Mouse (Mus musculus) stomach, postnatal 0 days (tissue): Measurements from ENCODE around the gene Ccdc146. TPM values are rescaled to one million over a fixed set of nuclear protein-coding genes. Genes with fewer than 3 reads are reported as not detected.

Experiments
- ATAC-seq: fragments of 200-750 bp; cut with Nextera tagmentation; 2 replicates; pipeline ENCODE4 v1.8.0; 2017; ENCODE audit not compliant: low FRiP score, low TSS enrichment
- DNase-seq: peaks from one replicate; pipeline ENCODE4 v3.0.0-alpha.2; 2016; ENCODE audit warnings: low spot score
- H3K27ac ChIP-seq: fragments of 300-500 bp; sonication (generic); replicated peaks from 2 replicates; pipeline ENCODE4 v1.5.1; 2014; ENCODE audit warnings: mild to moderate bottlenecking, control low read depth
- H3K27me3 ChIP-seq: fragments of 300-500 bp; sonication (generic); 2 replicates; pipeline ENCODE4 v1.6.1; 2014; ENCODE audit warnings: low read length; ENCODE audit not compliant: control insufficient read depth, insufficient read depth
- H3K36me3 ChIP-seq: fragments of 300-500 bp; sonication (generic); 2 replicates; pipeline ENCODE4 v1.6.1; 2014; ENCODE audit warnings: low read length, mixed read lengths; ENCODE audit not compliant: control insufficient read depth, insufficient read depth
- H3K4me1 ChIP-seq: fragments of 300-500 bp; sonication (generic); replicated peaks from 2 replicates; pipeline ENCODE4 v1.6.1; 2014; ENCODE audit warnings: antibody characterized with exemption; ENCODE audit not compliant: control insufficient read depth, insufficient read depth
- H3K4me2 ChIP-seq: fragments of 300-500 bp; sonication (generic); replicated peaks from 2 replicates; pipeline ENCODE4 v1.6.1; 2014; ENCODE audit warnings: low read depth, mild to moderate bottlenecking, control low read depth, moderate library complexity
- H3K4me3 ChIP-seq: fragments of 300-500 bp; sonication (generic); 2 replicates; pipeline ENCODE4 v1.5.1; 2014; ENCODE audit warnings: low read depth, low read length, control low read depth
- H3K9ac ChIP-seq: fragments of 300-500 bp; sonication (generic); 2 replicates; pipeline ENCODE4 v1.6.1; 2014; ENCODE audit warnings: mild to moderate bottlenecking, low read length, control low read depth, mixed read lengths
- H3K9me3 ChIP-seq: fragments of 300-500 bp; sonication (generic); 2 replicates; pipeline ENCODE4 v1.6.1; 2016; ENCODE audit warnings: low read length; ENCODE audit not compliant: control insufficient read depth
- CTCF ChIP-seq: IDR thresholded peaks from 2 replicates; pipeline ENCODE4 v1.5.1; 2016; ENCODE audit warnings: antibody characterized with exemption, low read depth, mild to moderate bottlenecking, moderate library complexity
- EP300 ChIP-seq: optimal IDR thresholded peaks from 2 replicates; pipeline ENCODE3; 2016; ENCODE audit warnings: antibody characterized with exemption
- WGBS: fragments of 180-500 bp; shearing (Covaris S2); extraction: QIAGEN DNeasy Blood & Tissue Kit; methylation state at CpG from one replicate; pipeline ENCODE4 v1.1.7; 2014; 5-methylcytosine and 5-hydroxymethylcytosine counted together
- polyA plus RNA-seq: library from polyadenylated mRNA; unstranded; fragments of >200 nt; fragmentation: Nextera tagmentation; extraction: Ambion mirVana; gene quantifications from 2 replicates; pipeline ENCODE4 v1.2.1, GENCODE M21; 2015

Gene Ccdc146
- polyA plus RNA-seq, 1 experiment from 2014 or later, result 0.22 TPM

GRCm38 (mm10) chr5:21384252-21384960 is 40.1 kb downstream of the Ccdc146 start:
- peaks cover 2% of the 10 kb centered on the region; the same call in 1 of the 2 replicates for H3K4me1 ChIP-seq
- no peak overlapping the region for H3K4me2 ChIP-seq
- 56% methylated on average over 13 of the region's 13 CpGs for WGBS
- no peak overlapping the region for H3K9ac ChIP-seq
- no peak overlapping the region for H3K27ac ChIP-seq
- peak; percentile 78 for ATAC-seq
- no peak overlapping the region for H3K4me3 ChIP-seq
- H3K36me3 ChIP-seq, result no peaks in the 10 kb centered on the region
- H3K9me3 ChIP-seq, result no peaks in the 10 kb centered on the region
- TF ChIP-seq CTCF (no peak), EP300 (no peak)
- no peaks in the 10 kb centered on the region for H3K27me3 ChIP-seq
- no peak for DNase-seq

GRCm38 (mm10) chr5:21383392-21384251 is 40.9 kb downstream of the Ccdc146 start:
- no peaks in the 10 kb centered on the region for H3K36me3 ChIP-seq
- 39% methylated on average over 14 of the region's 14 CpGs for WGBS
- no peaks in the 10 kb centered on the region for H3K9me3 ChIP-seq
- peaks cover 2% of the 10 kb centered on the region; the same call in 1 of the 2 replicates for H3K4me1 ChIP-seq
- H3K4me3 ChIP-seq, result no peak overlapping the region
- no peaks in the 10 kb centered on the region for H3K27me3 ChIP-seq
- no peak for TF ChIP-seq CTCF
- no peak overlapping the region for H3K9ac ChIP-seq
- 0 out of 2 replicates have a peak overlapping the region, but pooled peaks have one; percentile 30 for H3K27ac ChIP-seq
- no peak overlapping the region for H3K4me2 ChIP-seq
- DNase-seq (no peak), ATAC-seq (0 out of 2 replicates have a peak, but pooled peaks have one; percentile 47)

GRCm38 (mm10) chr5:21382678-21383077 is 41.8 kb downstream of the Ccdc146 start:
- WGBS, result 48% methylated on average over 6 of the region's 6 CpGs
- Histone ChIP-seq H3K4me2 (no peak overlapping the region), H3K36me3 (no peaks in the 10 kb centered on the region), H3K9me3 (no peaks in the 10 kb centered on the region), H3K27ac (no peak overlapping the region; the same call in 1 of the 2 replicates), H3K4me3 (no peak overlapping the region), H3K4me1 (peaks cover 2% of the 10 kb centered on the region; the same call in 1 of the 2 replicates), H3K9ac (no peak overlapping the region), H3K27me3 (no peaks in the 10 kb centered on the region)
- no peak for ATAC-seq
- DNase-seq, result no peak
- no peak for TF ChIP-seq EP300
- no peak for TF ChIP-seq CTCF

GRCm38 (mm10) chr5:21381986-21382385 is 42.5 kb downstream of the Ccdc146 start:
- Histone ChIP-seq H3K4me1 (peaks cover 2% of the 10 kb centered on the region; the same call in 1 of the 2 replicates), H3K4me3 (no peak overlapping the region), H3K4me2 (no peak overlapping the region), H3K27me3 (no peaks in the 10 kb centered on the region), H3K9ac (no peak overlapping the region), H3K27ac (no peak overlapping the region), H3K36me3 (no peaks in the 10 kb centered on the region), H3K9me3 (no peaks in the 10 kb centered on the region)
- ATAC-seq, result no peak
- DNase-seq, result no peak
- 17% methylated on average over 6 of the region's 6 CpGs for WGBS
- TF ChIP-seq EP300 (no peak), CTCF (no peak)

GRCm38 (mm10) chr5:21378397-21378796 is 46.1 kb downstream of the Ccdc146 start:
- no peaks in the 10 kb centered on the region for H3K4me1 ChIP-seq
- H3K4me2 ChIP-seq, result no peak overlapping the region
- H3K36me3 ChIP-seq, result no peaks in the 10 kb centered on the region
- H3K27me3 ChIP-seq, result no peaks in the 10 kb centered on the region
- no peaks in the 10 kb centered on the region for H3K9me3 ChIP-seq
- ATAC-seq (no peak), DNase-seq (no peak)
- H3K4me3 ChIP-seq, result no peak overlapping the region
- H3K27ac ChIP-seq, result no peak overlapping the region
- H3K9ac ChIP-seq, result no peak overlapping the region
- WGBS, result 32% methylated on average over 2 of the region's 2 CpGs
- no peak for TF ChIP-seq EP300
- TF ChIP-seq CTCF, result no peak
